Mouse (Mus musculus) CD4-positive, CD25-positive, alpha-beta regulatory T cell, adult 2 months (primary cell): ENCODE results near the gene Chrm5.
A peak's percentile ranks its signal among the peaks of the same experiment; 100 is the strongest.

ENCODE experiments used
- DNase-seq: peaks from one replicate; pipeline ENCODE4 v3.0.0-alpha.2; 2012; ENCODE audit warnings: low read depth, low spot score

Gene Chrm5

GRCm38 (mm10) chr2:112480669-112481068, at the start of gene Chrm5:
Gene Chrm5 (minus strand): TSS chr2:112480769.
- no peak for DNase-seq

- DNase-seq: no peak
Observed at GRCm38 (mm10) chr2:112526933-112527332, 46.4 kb upstream of the Chrm5 start.

GRCm38 (mm10) chr2:112520526-112521482, 40.2 kb upstream of the Chrm5 start:
- DNase-seq: no peak

GRCm38 (mm10) chr2:112518541-112518940, 38.0 kb upstream of the Chrm5 start:
- DNase-seq: peak; percentile 45

GRCm38 (mm10) chr2:112517218-112517617, 36.6 kb upstream of the Chrm5 start:
- peak; percentile 65 for DNase-seq

DNA sequence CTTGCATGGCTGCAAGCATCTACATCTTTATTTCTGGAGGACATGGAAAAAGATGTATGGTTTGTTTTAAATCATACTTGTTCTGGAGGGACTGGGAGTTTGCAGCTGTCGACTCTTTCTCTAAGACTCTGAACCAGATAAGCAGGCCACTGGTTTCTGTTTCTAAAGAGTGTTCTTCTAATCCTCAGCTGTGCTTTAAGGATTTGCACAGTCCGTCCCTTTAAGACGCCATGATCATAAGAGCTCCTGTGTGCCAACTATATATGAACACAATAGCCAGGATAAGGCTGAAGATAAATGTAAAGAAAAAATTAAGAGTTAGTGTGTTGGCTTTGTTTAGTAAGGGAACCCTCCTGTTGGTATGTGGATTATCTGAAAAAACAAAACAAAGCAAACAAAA, 36.2 kb upstream of the Chrm5 start:
- no peak for DNase-seq

- DNase-seq: peak; percentile 67
Observed at GRCm38 (mm10) chr2:112513036-112513435, 32.5 kb upstream of the Chrm5 start.

- DNase-seq: peak; percentile 91
Observed at GRCm38 (mm10) chr2:112510140-112510539, 29.6 kb upstream of the Chrm5 start.

- DNase-seq: peak; percentile 51
Observed at GRCm38 (mm10) chr2:112507444-112507843, 26.9 kb upstream of the Chrm5 start.

DNA sequence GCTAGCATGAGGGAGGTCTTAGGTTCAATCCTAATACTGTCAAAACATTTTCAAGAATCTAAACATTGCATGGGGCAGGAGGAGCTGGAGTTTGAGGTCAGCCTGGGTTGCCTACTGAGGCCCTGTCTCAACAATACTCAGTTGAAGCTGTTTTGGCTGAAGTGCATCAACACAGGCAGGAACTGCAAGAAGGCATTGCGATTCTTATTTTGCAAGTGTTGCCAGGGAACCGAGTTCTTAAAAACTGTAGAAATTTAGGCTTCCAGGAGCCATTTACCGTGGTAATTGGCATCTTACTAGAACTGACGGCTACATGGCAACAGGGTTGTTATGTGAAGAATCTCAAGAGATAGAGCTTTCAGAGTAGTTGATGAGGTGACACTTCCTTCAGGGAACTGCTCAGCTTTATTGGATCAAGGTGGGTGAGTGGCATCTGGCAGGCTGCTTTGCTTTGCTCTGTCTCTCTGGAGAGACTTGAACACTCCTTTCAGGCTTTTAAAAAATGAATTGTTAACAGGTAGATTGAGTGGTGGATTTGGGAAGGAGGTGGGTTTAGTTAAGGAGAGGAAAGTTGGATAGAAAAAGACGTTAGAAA, 26.4 kb upstream of the Chrm5 start:
- peak; percentile 54 for DNase-seq

DNA sequence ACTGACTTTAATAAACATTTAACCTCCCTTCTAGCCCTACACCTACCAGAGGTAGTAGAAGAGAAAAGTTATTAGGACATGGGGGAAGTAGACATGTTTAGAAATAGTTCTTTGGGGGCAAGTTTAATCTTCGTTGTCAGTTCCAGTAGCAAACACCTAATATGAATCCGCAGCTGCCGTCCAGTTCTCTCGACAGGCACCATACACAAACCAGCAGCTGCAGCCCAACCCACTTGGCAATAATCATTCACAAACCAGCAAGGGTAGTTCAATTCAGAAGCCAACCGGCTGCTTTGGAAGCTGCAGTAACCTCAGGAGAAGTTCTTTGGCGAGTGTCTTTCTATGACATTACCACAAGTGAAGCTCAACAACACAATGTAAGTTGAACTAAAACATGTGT, 23.4 kb upstream of the Chrm5 start:
- no peak for DNase-seq

GRCm38 (mm10) chr2:112501209-112501608, 20.6 kb upstream of the Chrm5 start:
- peak; percentile 90 for DNase-seq

DNA sequence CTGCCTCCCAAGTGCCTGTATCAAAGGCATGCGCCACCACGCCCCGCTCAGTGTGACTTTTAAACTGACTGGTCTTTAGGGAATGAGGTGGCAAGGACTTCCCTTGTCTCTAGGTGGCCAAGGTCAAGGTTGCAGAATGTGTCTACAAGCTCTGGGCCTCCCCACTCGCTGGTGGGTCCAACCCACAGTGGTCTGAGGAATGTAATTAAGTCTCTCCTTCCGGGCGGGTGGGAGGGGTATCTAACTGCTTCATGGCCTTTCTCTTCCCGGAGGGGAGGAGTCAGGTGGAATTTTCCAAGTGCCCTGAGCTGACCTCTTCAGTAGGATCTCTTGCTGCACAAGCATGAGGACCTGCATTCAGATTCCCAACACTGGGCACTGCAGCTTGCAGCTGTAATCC, 17.3 kb upstream of the Chrm5 start:
- no peak for DNase-seq

GRCm38 (mm10) chr2:112493539-112494260, 13.1 kb upstream of the Chrm5 start:
- DNase-seq: no peak

DNA sequence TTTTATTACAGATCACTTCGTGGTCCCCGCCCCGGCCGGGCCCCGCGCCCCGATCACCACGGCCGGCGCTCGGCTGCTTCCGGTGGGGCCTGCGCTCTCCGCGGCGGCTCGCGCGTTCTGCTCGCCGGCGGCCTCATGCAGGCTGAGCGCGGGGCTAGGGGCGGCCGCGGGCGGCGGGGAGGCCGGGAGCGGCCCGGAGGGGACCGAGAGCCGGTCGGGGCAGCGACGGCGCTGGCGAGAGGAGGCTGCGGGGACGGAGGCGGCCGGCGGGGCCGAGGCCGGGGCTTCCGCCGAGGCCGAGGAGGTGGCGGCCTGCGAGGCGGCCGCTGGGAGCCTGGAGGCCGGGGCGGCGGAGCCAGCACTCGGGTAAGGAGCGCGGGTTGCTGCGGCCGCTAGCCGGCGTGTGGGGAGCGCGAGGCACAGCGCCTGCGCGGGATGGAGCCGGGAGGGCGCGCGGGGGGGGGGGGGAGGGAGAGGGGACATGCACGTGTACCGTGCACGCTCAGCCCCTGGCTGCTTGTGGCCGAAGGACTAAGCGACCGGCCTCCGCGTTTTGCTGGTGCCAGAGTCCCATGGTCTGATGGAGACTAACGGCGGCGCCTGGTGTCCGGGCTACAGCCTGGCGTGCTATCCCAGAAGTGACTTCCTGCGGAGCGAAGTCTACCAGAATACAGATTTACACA, 12.4 kb upstream of the Chrm5 start, which contains the start of gene Aven:
TSS of gene Aven (plus strand) at position 109 of the 683 bp plus-strand sequence.
- peak; percentile 87 for DNase-seq

GRCm38 (mm10) chr2:112492431-112492855, 11.9 kb upstream of the Chrm5 start:
- peak; percentile 48 for DNase-seq

DNA sequence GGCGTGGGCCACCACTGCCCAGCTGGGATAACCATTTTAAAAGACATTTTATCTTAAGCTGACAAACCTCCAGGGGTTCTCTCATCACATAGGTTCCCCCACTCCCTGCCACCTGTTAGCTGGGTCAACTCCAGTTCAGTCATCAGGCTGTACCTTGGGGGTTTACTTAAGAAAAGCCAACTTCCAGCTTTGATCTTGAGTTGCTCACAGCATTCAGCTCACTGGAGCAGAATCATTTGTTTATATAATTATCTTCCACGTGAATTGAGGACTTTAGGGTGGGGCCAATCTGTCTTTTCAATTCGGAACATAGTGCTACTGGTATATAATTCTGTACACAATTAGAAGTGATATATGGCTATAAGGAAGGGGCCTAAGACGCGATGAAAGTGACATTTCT, 11.1 kb upstream of the Chrm5 start:
- DNase-seq: no peak

GRCm38 (mm10) chr2:112490483-112491196, 10.1 kb upstream of the Chrm5 start:
- DNase-seq: no peak

DNA sequence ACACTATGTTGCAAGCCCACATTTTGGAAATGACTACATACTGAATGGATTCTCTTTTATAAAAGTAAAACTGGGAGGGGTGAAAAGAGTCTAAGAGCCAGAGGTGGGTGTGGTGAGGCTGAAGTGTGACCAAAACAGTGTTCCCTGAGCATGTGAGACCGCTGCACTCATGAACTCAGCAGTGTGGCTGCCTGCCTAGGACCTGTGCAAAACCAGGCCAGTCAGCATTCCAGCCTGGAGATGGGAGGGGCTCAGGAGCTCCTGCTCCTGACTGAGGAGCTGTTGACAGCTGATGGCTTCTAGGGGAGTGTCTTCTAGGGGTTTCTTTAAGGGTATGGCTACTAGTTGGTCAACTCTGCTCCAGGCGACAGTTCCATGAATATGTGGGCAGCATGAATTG, 4.3 kb upstream of the Chrm5 start:
- no peak for DNase-seq

DNA sequence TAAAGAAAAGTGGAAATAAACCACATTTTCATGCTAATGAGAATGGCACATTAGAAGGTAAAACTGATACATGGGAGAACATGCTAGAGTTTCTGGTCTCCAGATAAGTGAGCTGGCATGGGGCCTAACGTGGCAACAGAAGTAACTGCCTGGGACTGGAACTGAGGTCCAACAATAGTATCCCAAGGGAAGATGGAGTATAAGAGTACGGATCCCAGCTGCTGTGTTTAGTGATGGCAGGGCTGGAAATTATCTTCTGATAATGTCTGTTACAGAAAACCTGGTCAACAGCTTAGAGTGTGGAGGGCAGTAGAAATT, 2.7 kb upstream of the Chrm5 start:
- no peak for DNase-seq
